Comparison of ENCODE assay signal across 11 mouse cellular contexts in the genomic region with DNA sequence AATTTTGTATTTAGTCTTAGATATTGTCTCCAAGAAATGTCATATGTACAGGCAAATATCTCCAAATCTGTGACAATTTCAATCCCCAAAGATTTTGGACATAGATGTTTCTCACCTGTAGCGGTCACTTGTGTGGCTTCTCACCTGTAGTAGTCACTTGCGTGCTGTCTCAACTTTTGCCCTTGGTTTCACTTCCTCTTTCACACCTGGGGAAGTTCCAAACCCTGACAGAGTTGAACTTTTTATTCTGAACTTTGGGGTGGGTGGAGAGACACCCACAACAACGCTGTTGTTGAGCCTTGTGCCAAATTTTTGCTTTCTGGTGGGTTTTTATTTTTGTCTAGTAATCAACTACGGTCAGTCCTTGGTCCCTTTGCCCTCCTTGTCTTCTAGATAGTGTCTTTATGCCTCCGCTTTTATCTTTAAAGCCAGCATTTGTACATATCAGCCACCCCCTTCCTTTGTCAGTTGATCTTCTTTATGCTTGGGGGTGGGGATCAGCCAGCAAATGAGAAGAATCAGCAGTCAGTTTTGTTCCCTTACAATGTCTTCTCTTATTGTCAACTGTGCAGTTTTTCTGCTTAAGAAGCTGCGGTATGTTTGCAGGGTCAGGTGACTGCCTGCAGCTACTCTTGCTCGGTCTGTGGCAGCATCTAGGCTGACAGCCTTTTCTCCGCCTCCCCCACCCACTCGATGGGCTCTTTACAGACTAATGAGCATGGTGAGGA. TPM values are rescaled to one million over a fixed set of nuclear protein-coding genes. Genes with fewer than 3 reads are reported as not detected.
A peak's percentile ranks its signal among the peaks of the same experiment; 100 is the strongest.
DNase-seq lines count a peak whose midpoint lies in the region; ATAC-seq and TF ChIP-seq lines count a peak whose summit lies in the region.
"Had no signal": no experiment of that assay in that cellular context is flagged by ENCODE, and none has a peak within 500 bp of the region (broad histone marks: within the 10 kb centered on the region; RNA-seq: fewer than 3 reads in every experiment).

No protein-coding gene starts in this region.

- no peak for TF ChIP-seq EP300 in heart, postnatal 0 days (IDR thresholded peaks at IDR 0.05; ENCODE audit: low read depth)
- TF ChIP-seq EP300 in CH12.LX (IDR thresholded peaks at IDR 0.05; ENCODE audit: low read length): peak; percentile 95

- no peak for TF ChIP-seq RAD21 in CH12.LX (IDR thresholded peaks at IDR 0.05; ENCODE audit: low read depth, low read length)

- no peak for TF ChIP-seq CTCF in heart, postnatal 0 days (IDR thresholded peaks at IDR 0.05; ENCODE audit: low read depth)
- no peak for TF ChIP-seq CTCF in CH12.LX (conservative IDR thresholded peaks at IDR 0.05 in 1 of 2, IDR thresholded peaks at IDR 0.05 in 1 of 2; ENCODE audit: low read depth in 2 of 2, low read length in 2 of 2)

- dilution Hi-C loops in CH12.LX (cut with MboI; ENCODE audit: extremely low pct_ligation_motif_present, extremely low pct_unique_long_range_greater_than_20kb, low sequenced_read_pairs): no loop called here

- H3K4me2 ChIP-seq in heart, postnatal 0 days (ENCODE audit: low read depth, low read length): peak overlapping the region; percentile 33; the same call in 1 of the 2 replicates
- peak overlapping the region; percentile 34 for H3K4me2 ChIP-seq in CH12.LX (ENCODE audit: insufficient read depth, low read depth, poor library complexity, severe bottlenecking)

- no peaks in the 10 kb centered on the region for H3K79me2 ChIP-seq in CH12.LX (replicated peaks; ENCODE audit: control insufficient read depth, extremely low read depth, insufficient read depth, poor library complexity, severe bottlenecking)

- no peak overlapping the region for H3K9ac ChIP-seq in heart, postnatal 0 days (replicated peaks; ENCODE audit: low read depth, low read length)
- H3K9ac ChIP-seq in CH12.LX (ENCODE audit: insufficient read depth, low read depth): no peak overlapping the region

- in situ Hi-C loops in CH12.LX (cut with MboI; ENCODE audit: low pct_ligation_motif_present, low pct_unique_long_range_greater_than_20kb, low sequenced_read_pairs): no loop called here

- no peaks in the 10 kb centered on the region for H3K27me3 ChIP-seq in heart, postnatal 0 days (ENCODE audit: control insufficient read depth, insufficient read depth, low read length)
- H3K27me3 ChIP-seq in CH12.LX (replicated peaks): no peaks in the 10 kb centered on the region

- no peak for DNase-seq in heart, postnatal 0 days (ENCODE audit: low spot score)
- DNase-seq in heart, postnatal 14 days: no peak
- DNase-seq in CH12.LX (ENCODE audit: extremely low read depth): peak; percentile 47
- DNase-seq in embryo, embryonic 11 days: no peak
- no peak for DNase-seq in layer of hippocampus, adult 18-20 months (ENCODE audit: low spot score in 2 of 2)
- no peak for DNase-seq in urinary bladder, postnatal 36 days (ENCODE audit: low spot score in 2 of 2)
- DNase-seq: cerebellum, postnatal 10 days; heart, adult 2 months had no signal

- no peak overlapping the region for H3K4me3 ChIP-seq in heart, postnatal 0 days (ENCODE audit: low read depth, low read length)
- H3K4me3 ChIP-seq in CH12.LX (replicated peaks in 1 of 3; ENCODE audit: low read depth in 2 of 3, low read length in 2 of 3, poor library complexity in 1 of 3): no peak overlapping the region
- H3K4me3 ChIP-seq: heart, adult 2 months; limb, embryonic 10.5 days had no signal

- H3K27ac ChIP-seq in heart, postnatal 0 days (ENCODE audit: low read depth): peak overlapping the region; percentile 25; the same call in 1 of the 2 replicates
- no peak overlapping the region for H3K27ac ChIP-seq in CH12.LX (ENCODE audit: insufficient read depth, low read depth)
- H3K27ac ChIP-seq: heart, adult 2 months; limb, embryonic 10.5 days had no signal

- no peak; the same call in 1 of the 2 replicates for ATAC-seq in heart, postnatal 0 days (ENCODE audit: insufficient read depth, low read depth)
- peak; percentile 17 to 36; a peak in 1 of 4 replicates for ATAC-seq in hematopoietic stem cell, adult 5-6 weeks (replicated peaks in 1 of 2; ENCODE audit: insufficient read depth in 1 of 2, low FRiP score in 2 of 2, low TSS enrichment in 1 of 2, low read depth in 1 of 2, poor library complexity in 2 of 2, severe bottlenecking in 2 of 2)
- ATAC-seq in neutrophil, adult 5-6 weeks (ENCODE audit: extremely low read depth, insufficient number of reproducible peaks, low FRiP score, poor library complexity, severe bottlenecking): peak; percentile 77

- WGBS in heart, postnatal 0 days: 39% methylated on average over 9 of the region's 9 CpGs

- no peaks in the 10 kb centered on the region for H3K36me3 ChIP-seq in heart, postnatal 0 days (replicated peaks; ENCODE audit: control insufficient read depth, insufficient read depth, low read length)
- H3K36me3 ChIP-seq in CH12.LX (replicated peaks in 1 of 2; ENCODE audit: control insufficient read depth in 1 of 2, insufficient read depth in 1 of 2, low read length in 1 of 2): no peaks in the 10 kb centered on the region
- H3K36me3 ChIP-seq: limb, embryonic 10.5 days had no signal

- peaks cover 34% of the 10 kb centered on the region for H3K4me1 ChIP-seq in heart, postnatal 0 days (ENCODE audit: control insufficient read depth, insufficient read depth)
- peaks cover 19 to 51% of the 10 kb centered on the region in 2 experiments for H3K4me1 ChIP-seq in CH12.LX (ENCODE audit: control insufficient read depth in 1 of 2, insufficient read depth in 2 of 2)

- no peaks in the 10 kb centered on the region for H3K9me3 ChIP-seq in heart, postnatal 0 days (replicated peaks; ENCODE audit: control insufficient read depth, low read length)
- no peaks in the 10 kb centered on the region for H3K9me3 ChIP-seq in CH12.LX (replicated peaks; ENCODE audit: low read length)
- H3K9me3 ChIP-seq: limb, embryonic 10.5 days had no signal

- intact Hi-C loops in heart, postnatal 14 days (cut with DNase I): no loop called here

- no peak for TF ChIP-seq POLR2A in CH12.LX (IDR thresholded peaks at IDR 0.05; ENCODE audit: low read depth, low read length)

TF ChIP-seq in CH12.LX, 34 proteins besides CTCF, POLR2A, EP300 and RAD21:
- TF ChIP-seq MAX (IDR thresholded peaks at IDR 0.05; ENCODE audit: low read length) (0 out of 2 replicates have a peak, but pooled peaks have one; percentile 10), ZNF384 (IDR thresholded peaks at IDR 0.05; ENCODE audit: low read depth, low read length) (no peak), ZC3H11A (IDR thresholded peaks at IDR 0.05; ENCODE audit: low read depth, low read length) (no peak), SIN3A (IDR thresholded peaks at IDR 0.05; ENCODE audit: low read length) (peak; percentile 45; the same call in 1 of the 2 replicates), TBP (conservative IDR thresholded peaks at IDR 0.05; ENCODE audit: low read depth, low read length) (no peak), SMC3 (IDR thresholded peaks at IDR 0.05; ENCODE audit: low read depth, low read length) (no peak), TCF12 (IDR thresholded peaks at IDR 0.05; ENCODE audit: low read depth, low read length) (peak; percentile 62; the same call in 1 of the 2 replicates), IRF4 (IDR thresholded peaks at IDR 0.05; ENCODE audit: low read depth, low read length) (peak; percentile 94), POLR2AphosphoS2 (IDR thresholded peaks at IDR 0.05; ENCODE audit: low read depth, low read length) (no peak), BHLHE40 (IDR thresholded peaks at IDR 0.05; ENCODE audit: low read depth, low read length) (peak; percentile 77), JUND (conservative IDR thresholded peaks at IDR 0.05; ENCODE audit: low read depth, low read length) (no peak), USF1 (IDR thresholded peaks at IDR 0.05; ENCODE audit: low read depth, low read length) (peak; percentile 47), ETS1 (conservative IDR thresholded peaks at IDR 0.05; ENCODE audit: low read depth, low read length) (peak; percentile 54), ZMIZ1 (IDR thresholded peaks at IDR 0.05; ENCODE audit: low read depth, low read length) (no peak), MAZ (IDR thresholded peaks at IDR 0.05; ENCODE audit: low read depth, low read length) (no peak), RCOR1 (conservative IDR thresholded peaks at IDR 0.05; ENCODE audit: low read depth, low read length) (no peak), NELFE (IDR thresholded peaks at IDR 0.05; ENCODE audit: low read depth, low read length) (no peak), USF2 (conservative IDR thresholded peaks at IDR 0.05; ENCODE audit: low read depth, low read length) (no peak), NRF1 (IDR thresholded peaks at IDR 0.05; ENCODE audit: low read depth, low read length) (no peak), MEF2A (IDR thresholded peaks at IDR 0.05; ENCODE audit: borderline replicate concordance, low read depth, low read length) (0 out of 2 replicates have a peak, but pooled peaks have one; percentile 19), MYC (IDR thresholded peaks at IDR 0.05; ENCODE audit: low read depth, low read length) (no peak)

RNA-seq across cellular contexts. Expression of gene Jak2, which starts 14.8 kb away (rescaled TPM):
- 11.5 and 11.6 TPM in 2 replicates for total RNA-seq in heart, postnatal 0 days (2014; rRNA removed; ENCODE audit: low replicate concordance)
- polyA plus RNA-seq in heart, postnatal 0 days (2015; fragmentation: Nextera tagmentation; extraction: Ambion mirVana): 4.4 and 5.2 TPM in 2 replicates
- total RNA-seq in heart, postnatal 14 days (2021): 10 to 100 TPM; 14.5 to 15.2 TPM
- 7.6 and 8.4 TPM in 2 replicates for total RNA-seq in CH12.LX (2012; rRNA removed)
- total RNA-seq in CH12.LX (2014; rRNA removed): 11.1 and 11.5 TPM in 2 replicates
- 5.3 and 6.6 TPM in 2 replicates for polyA plus RNA-seq in CH12.LX (2012; ENCODE audit: insufficient read length, low read depth)
- 66.3 and 71.1 TPM in 2 replicates for total RNA-seq in hematopoietic stem cell, adult 5-6 weeks (2017)
- total RNA-seq in neutrophil, adult 5-6 weeks (2017): 116 and 131 TPM in 2 replicates
- 10 to 100 TPM; 27.9 to 31.0 TPM for total RNA-seq in layer of hippocampus, adult 18-20 months (2021)
